Mouse (Mus musculus) liver, embryonic 14.5 days (tissue): ENCODE data around the gene Cysrt1. TPM values are rescaled to one million over a fixed set of nuclear protein-coding genes. Genes with fewer than 3 reads are reported as not detected.

Experiments used
- ATAC-seq: fragments of 200-750 bp; cut with Nextera tagmentation; 2 replicates; pipeline ENCODE4 v1.8.0; 2017; ENCODE audit warnings: moderate number of reproducible peaks, mild to moderate bottlenecking, moderate library complexity; ENCODE audit not compliant: insufficient read depth
- DNase-seq, 3 experiments: peaks; one replicate each; pipeline ENCODE4 v3.0.0-alpha.2; 2012 to 2013; ENCODE audit warnings: low read depth in 3 of 3, low spot score in 3 of 3
- H3K27ac ChIP-seq: fragments of 300-500 bp; sonication (generic); 2 replicates; pipeline ENCODE4 v1.5.1; 2014; ENCODE audit warnings: moderate library complexity, mild to moderate bottlenecking, control low read depth, inconsistent platforms
- H3K27me3 ChIP-seq: fragments of 300-500 bp; sonication (generic); 2 replicates; pipeline ENCODE4 v1.6.1; 2014; ENCODE audit warnings: mild to moderate bottlenecking, low read length, moderate library complexity; ENCODE audit not compliant: control insufficient read depth, insufficient read depth
- H3K36me3 ChIP-seq: fragments of 300-500 bp; sonication (generic); replicated peaks from 2 replicates; pipeline ENCODE4 v1.6.1; 2014; ENCODE audit warnings: low read depth; ENCODE audit not compliant: control insufficient read depth, insufficient read depth
- H3K4me1 ChIP-seq, 2 experiments: fragments of 200-500 bp in 1 of 2; fragments of 300-500 bp in 1 of 2; sonication (generic) in 1 of 2; replicated peaks; 2 replicates each; pipeline ENCODE4 v1.6.1; 2012 to 2014; ENCODE audit warnings: antibody characterized with exemption in 1 of 2, inconsistent platforms in 1 of 2, low read length in 1 of 2; ENCODE audit not compliant: control insufficient read depth in 2 of 2, insufficient read depth in 2 of 2
- H3K4me2 ChIP-seq: fragments of 300-500 bp; sonication (generic); 2 replicates; pipeline ENCODE4 v1.6.1; 2014; ENCODE audit warnings: low read depth, mild to moderate bottlenecking, control low read depth, moderate library complexity
- H3K4me3 ChIP-seq, 2 experiments: fragments of 200-500 bp in 1 of 2; fragments of 300-500 bp in 1 of 2; sonication (generic) in 1 of 2; 2 replicates each; pipeline ENCODE4 v1.5.1; 2012 to 2014; ENCODE audit warnings: low read depth in 2 of 2, low read length in 2 of 2, mild to moderate bottlenecking in 2 of 2, control low read depth in 1 of 2, inconsistent platforms in 1 of 2, moderate library complexity in 1 of 2; ENCODE audit not compliant: insufficient read depth in 1 of 2
- H3K9ac ChIP-seq: fragments of 300-500 bp; sonication (generic); replicated peaks from 2 replicates; pipeline ENCODE4 v1.6.1; 2014; ENCODE audit warnings: mild to moderate bottlenecking, control low read depth, moderate library complexity
- H3K9me3 ChIP-seq: fragments of 300-500 bp; sonication (generic); 2 replicates; pipeline ENCODE4 v1.6.1; 2016; ENCODE audit warnings: low read length, mixed read lengths; ENCODE audit not compliant: control insufficient read depth
- CTCF ChIP-seq: IDR thresholded peaks from 2 replicates; pipeline ENCODE4 v1.5.1; 2016; ENCODE audit warnings: antibody characterized with exemption, low read depth, control low read depth
- EP300 ChIP-seq: IDR thresholded peaks from 2 replicates; pipeline ENCODE4 v1.6.1; 2016; ENCODE audit warnings: antibody characterized with exemption, low read depth
- WGBS: fragments of 180-500 bp; shearing (Covaris S2); extraction: QIAGEN DNeasy Blood & Tissue Kit; methylation state at CpG from one replicate; pipeline ENCODE4 v1.1.7; 2014; ENCODE audit not compliant: insufficient replicate concordance; 5-methylcytosine and 5-hydroxymethylcytosine counted together
- polyA plus RNA-seq, 2 experiments: library from polyadenylated mRNA; depleted of rRNA in 1 of 2; stranded (reverse) in 1 of 2; unstranded in 1 of 2; fragments of >200 nt; fragmentation: Nextera tagmentation in 1 of 2; extraction: Ambion mirVana in 1 of 2; gene quantifications; 2 replicates each; pipeline versions ENCODE4 v1.2.1 to v1.2.3; 2012 to 2014

Cysrt1 gene
- polyA plus RNA-seq, 2 experiments, result not detected

DNA sequence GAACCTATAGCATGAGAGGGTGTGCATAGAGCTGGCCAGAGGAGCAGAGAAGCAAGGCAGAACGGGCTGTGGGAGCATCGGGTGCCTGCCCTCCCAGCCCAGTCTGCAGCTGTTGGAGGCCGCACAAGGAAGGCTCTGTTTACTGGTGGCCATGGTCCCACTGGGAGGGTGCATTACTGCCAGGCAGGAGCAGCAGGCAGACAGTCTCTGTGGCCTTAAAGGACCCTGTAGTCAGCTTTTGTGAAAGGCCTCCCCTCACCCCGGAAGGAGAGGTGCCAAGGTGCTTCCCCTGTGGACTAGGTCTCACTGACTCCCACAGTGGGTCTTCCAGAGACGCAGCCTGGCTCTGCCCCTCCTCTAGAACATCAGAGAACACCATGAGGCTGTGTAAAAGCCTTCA, 15.4 kb downstream of the Cysrt1 start:
- Histone ChIP-seq H3K9ac (no peak overlapping the region), H3K36me3 (peaks cover 19% of the 10 kb centered on the region), H3K4me2 (no peak overlapping the region), H3K27me3 (no peaks in the 10 kb centered on the region), H3K4me3 (no peak overlapping the region), H3K9me3 (no peaks in the 10 kb centered on the region), H3K4me1 (peaks cover 5 to 13% of the 10 kb centered on the region in 2 experiments), H3K27ac (no peak overlapping the region)
- ATAC-seq, result no peak
- WGBS, result 79% methylated on average over 5 of the region's 5 CpGs
- no peak for TF ChIP-seq EP300
- TF ChIP-seq CTCF, result no peak
- no peak for DNase-seq

DNA sequence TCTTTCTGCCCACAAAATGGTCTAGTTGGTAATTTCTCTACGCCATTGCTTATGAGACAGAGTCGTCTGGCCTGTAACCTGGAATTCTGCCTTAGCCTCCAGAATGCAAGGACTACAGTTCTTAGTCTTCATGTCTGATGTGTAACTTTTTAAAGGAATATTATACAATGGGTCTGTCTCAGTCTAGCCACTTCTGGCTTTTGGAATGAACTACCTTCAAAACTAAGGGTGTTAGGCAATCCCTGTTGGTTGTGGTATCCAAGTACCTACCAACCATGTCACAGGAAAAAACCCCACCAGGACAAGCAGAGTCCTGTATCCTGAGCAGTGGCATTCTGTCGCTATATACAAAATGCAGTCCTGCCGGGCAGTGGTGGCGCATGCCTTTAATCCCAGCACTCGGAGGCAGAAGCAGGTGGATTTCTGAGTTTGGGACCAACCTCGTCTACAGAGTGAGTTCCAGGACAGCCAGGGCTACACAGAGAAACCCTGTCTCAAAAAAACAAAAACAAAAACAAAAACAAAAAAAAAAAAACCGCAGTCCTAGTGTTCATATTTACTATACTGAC, 16.4 kb downstream of the Cysrt1 start:
- Histone ChIP-seq H3K27me3 (no peaks in the 10 kb centered on the region), H3K36me3 (peaks cover 24% of the 10 kb centered on the region), H3K4me1 (peaks cover 5 to 13% of the 10 kb centered on the region in 2 experiments), H3K9ac (peak overlapping the region; percentile 84), H3K9me3 (no peaks in the 10 kb centered on the region), H3K4me2 (peak overlapping the region; percentile 77), H3K27ac (peak overlapping the region; percentile 91), H3K4me3 (peak overlapping the region; percentile 69 to 86)
- TF ChIP-seq CTCF (no peak), EP300 (no peak)
- WGBS, result 84% methylated on average over 8 of the region's 8 CpGs
- DNase-seq (no peak), ATAC-seq (no peak)

DNA sequence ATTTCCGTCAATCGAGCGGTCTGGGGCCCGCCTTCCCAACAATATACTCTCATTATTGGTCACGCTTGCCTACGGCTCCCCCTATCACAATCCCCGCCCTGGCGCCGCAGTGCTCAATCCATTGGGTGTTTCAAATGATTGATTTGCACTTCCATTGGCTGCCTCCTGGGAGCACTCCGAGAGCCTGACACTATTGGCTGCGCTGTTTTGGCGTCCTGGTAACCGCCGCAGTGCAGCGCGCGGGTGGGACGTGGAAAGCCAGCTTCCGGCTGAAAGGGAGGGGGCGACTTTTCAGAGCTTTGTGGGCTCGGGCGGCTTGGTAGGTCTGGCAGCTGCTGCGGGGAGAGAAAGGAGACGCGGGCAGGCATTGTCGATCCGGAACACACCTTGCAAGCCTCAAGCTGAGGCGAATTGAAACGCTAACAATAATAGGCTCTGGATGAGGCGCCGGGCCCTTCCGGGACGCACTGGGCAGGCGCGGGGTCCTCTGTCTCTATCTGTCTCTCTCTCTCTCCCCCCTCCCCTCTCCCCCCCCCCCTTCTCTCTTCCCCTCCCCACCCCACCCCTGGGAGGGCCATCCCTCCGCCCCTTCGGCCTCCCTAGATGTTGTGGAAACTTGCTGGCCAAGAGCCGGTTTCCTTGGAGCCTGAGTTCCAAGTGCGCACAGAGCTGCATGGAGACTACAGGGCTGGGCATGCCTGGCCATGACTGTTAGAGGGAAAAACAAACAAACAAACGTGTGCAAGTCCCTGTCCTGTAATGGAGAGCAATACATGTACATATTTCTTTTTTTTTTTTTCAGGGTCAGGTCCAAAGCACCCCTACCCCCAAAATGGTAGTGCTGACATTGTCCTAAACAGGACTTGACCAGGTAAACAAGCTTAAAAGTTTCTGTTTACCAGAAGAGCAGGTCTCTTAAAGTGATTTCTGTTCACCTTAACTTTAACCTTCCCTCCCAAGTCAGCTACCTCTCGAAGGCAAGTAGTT, 17.2 kb downstream of the Cysrt1 start:
- H3K4me3 ChIP-seq, result peak overlapping the region; percentile 86 to 96
- peak overlapping the region; percentile 91 for H3K27ac ChIP-seq
- H3K4me1 ChIP-seq, result peaks cover 5 to 13% of the 10 kb centered on the region in 2 experiments
- peaks cover 24% of the 10 kb centered on the region for H3K36me3 ChIP-seq
- peak overlapping the region; percentile 77 for H3K4me2 ChIP-seq
- ATAC-seq (peak; percentile 87), DNase-seq (peak; percentile 99 to 100 (median 99))
- peak overlapping the region; percentile 84 for H3K9ac ChIP-seq
- H3K9me3 ChIP-seq, result no peaks in the 10 kb centered on the region
- 2% methylated on average over 41 of the region's 41 CpGs for WGBS
- TF ChIP-seq EP300 (no peak; the same call in 1 of the 2 replicates), CTCF (no peak; the same call in 1 of the 2 replicates)
- no peaks in the 10 kb centered on the region for H3K27me3 ChIP-seq

DNA sequence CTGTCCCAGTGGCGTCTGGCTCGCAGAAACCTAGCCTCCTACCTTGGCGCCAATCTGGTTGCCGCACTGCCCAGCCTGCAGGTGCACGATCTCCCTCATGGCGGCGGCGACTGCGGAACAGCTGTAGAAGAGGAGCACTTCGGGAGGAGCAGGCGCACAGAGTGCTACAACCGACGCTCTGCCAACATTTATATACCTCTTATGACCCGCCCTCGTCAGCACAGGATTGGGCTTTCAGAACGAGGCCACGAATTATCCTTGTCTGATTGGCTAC, 17.8 kb downstream of the Cysrt1 start, which contains the start of gene Tubb4b:
Tubb4b (minus strand) TSS at position 211 of the 274 bp plus-strand sequence.
- Histone ChIP-seq H3K4me2 (peak within 1 kb of the TSS; percentile 81), H3K4me1 (peaks cover 5 to 13% of the 10 kb centered on the region in 2 experiments), H3K9ac (peak within 1 kb of the TSS; percentile 100), H3K4me3 (peak within 1 kb of the TSS; percentile 90 to 96), H3K27ac (peak within 1 kb of the TSS; percentile 100), H3K9me3 (no peaks in the 10 kb centered on the region), H3K36me3 (peaks cover 24% of the 10 kb centered on the region), H3K27me3 (no peaks in the 10 kb centered on the region)
- 0% methylated on average over 17 of the region's 17 CpGs for WGBS
- DNase-seq (no peak), ATAC-seq (no peak)
- 0 out of 2 replicates have a peak, but pooled peaks have one; percentile 43 for TF ChIP-seq EP300
- peak; percentile 43 for TF ChIP-seq CTCF
